Mouse (Mus musculus) lung, postnatal 0 days (tissue): ENCODE results near the gene Srp68.

Source experiments
- CTCF ChIP-seq: IDR thresholded peaks from 2 replicates; pipeline ENCODE4 v1.5.1; 2016; ENCODE audit warnings: antibody characterized with exemption, mild to moderate bottlenecking
- EP300 ChIP-seq: IDR thresholded peaks from 2 replicates; pipeline ENCODE4 v1.6.1; 2016; ENCODE audit warnings: antibody characterized with exemption, mild to moderate bottlenecking, control low read depth

- TF ChIP-seq EP300 = no peak
- no peak for TF ChIP-seq CTCF
These were observed 58.0 kb downstream of the Srp68 start for GRCm38 (mm10) chr11:116215991-116216390.
